Mouse (Mus musculus) ovary, adult 18-20 months (tissue): ENCODE measurements at regions not wholly inside any gene's neighbourhood (a gene's known extent, or its start where the extent isn't known, plus 50 kb on each side); places are given as distances from the start of the nearest gene placed in this dataset.

Experiments
- DNase-seq: peaks from one replicate; pipeline ENCODE4 v3.0.0; 2022; ENCODE audit warnings: low spot score, mixed read lengths

DNA sequence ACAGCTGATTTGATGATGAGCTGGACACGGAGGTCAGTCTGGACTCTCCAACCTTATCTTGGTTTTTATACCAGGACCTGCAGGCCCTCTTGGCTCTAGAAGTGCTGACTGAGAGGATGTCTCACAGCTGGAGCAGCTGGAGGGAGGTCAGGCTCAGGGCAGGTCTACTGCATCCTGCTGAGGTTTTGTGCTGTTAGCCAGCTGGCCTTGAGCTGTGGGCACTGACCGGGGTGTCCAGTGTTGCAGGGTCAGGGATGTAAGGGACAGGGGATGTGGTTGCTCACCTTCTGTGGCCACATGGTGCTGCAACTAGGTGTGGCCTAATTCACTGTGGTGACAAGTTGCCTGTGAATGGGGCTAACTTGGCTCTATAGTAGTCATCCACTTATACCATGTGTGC is 211.0 kb upstream of the Eef2kmt start:
- no peak for DNase-seq

GRCm38 (mm10) chr16:5455352-5455965 is 199.7 kb upstream of the Eef2kmt start:
- no peak for DNase-seq

- no peak for DNase-seq
These were observed 198.5 kb upstream of the Eef2kmt start for GRCm38 (mm10) chr16:5454243-5454642.

DNA sequence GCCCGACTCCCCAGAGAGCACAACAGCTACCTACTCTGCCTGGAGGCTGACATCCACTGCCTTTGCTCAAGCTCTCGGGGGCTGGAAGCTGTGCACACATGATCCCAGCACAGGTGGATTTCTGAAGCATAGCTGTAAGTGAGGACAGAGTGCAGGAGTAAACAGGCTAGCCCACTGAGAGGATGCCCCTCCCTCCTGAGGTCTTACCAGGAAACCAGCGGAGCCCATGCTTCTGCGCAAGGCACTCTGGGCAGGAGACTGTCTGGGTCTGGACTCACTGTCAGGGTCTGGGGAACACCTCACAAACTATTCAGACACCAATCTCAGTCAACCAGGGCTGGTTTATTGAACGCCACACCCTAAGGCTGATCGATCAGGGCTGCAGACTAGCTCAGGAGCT is 197.2 kb upstream of the Eef2kmt start:
- no peak for DNase-seq

- no peak for DNase-seq
These were observed 190.0 kb upstream of the Eef2kmt start for GRCm38 (mm10) chr16:5445776-5446175.

GRCm38 (mm10) chr16:5444785-5445184 is 189.0 kb upstream of the Eef2kmt start:
- no peak for DNase-seq

GRCm38 (mm10) chr16:5439717-5440116 is 183.9 kb upstream of the Eef2kmt start:
- DNase-seq = no peak

- no peak for DNase-seq
These were observed 182.6 kb upstream of the Eef2kmt start for GRCm38 (mm10) chr16:5438405-5438804.

DNA sequence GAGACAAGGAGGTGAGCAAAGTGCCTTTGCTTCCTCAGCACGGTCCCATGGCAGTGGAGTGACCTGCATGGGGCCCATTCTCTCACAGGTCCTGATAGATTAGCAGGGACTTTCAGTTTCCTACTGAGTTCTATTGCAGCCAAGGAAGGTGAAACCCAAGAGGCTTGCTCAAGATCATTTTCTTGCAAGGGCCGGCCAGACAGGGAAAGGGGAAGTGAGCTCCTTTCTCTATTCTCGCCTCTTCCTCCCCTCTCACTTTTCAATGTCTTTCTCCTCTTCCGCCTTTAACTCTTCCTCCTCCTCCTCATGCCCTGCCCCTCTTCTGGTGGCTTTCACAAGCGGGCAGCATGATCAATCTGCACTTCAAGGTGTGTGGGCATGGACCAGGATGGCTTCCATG is 175.9 kb upstream of the Eef2kmt start:
- no peak for DNase-seq

- DNase-seq = no peak
These were observed 175.3 kb upstream of the Eef2kmt start for GRCm38 (mm10) chr16:5431111-5431510.

- DNase-seq = no peak
These were observed 173.7 kb upstream of the Eef2kmt start for GRCm38 (mm10) chr16:5429466-5429865.

DNA sequence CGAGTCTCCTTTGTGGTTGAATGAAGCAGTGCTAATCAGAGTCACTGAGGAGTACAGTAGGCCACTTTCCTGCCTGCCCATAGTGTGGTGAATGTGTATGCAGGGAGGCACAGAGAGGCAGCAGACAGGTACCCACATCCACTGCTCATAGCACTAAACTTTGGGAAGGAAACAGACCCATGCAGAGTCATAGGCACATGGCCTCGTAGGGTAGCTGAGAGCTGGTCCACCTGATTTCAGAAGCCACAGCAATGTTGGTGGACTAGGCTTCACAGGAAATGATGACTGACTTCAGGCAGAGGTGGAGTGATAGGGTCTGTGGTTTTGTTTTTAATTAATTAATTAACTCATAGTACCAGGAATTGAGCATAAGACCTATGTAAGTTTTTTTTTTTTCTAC is 170.1 kb upstream of the Eef2kmt start:
- no peak for DNase-seq

- DNase-seq = no peak
These were observed 166.3 kb upstream of the Eef2kmt start for GRCm38 (mm10) chr16:5422041-5422440.

DNA sequence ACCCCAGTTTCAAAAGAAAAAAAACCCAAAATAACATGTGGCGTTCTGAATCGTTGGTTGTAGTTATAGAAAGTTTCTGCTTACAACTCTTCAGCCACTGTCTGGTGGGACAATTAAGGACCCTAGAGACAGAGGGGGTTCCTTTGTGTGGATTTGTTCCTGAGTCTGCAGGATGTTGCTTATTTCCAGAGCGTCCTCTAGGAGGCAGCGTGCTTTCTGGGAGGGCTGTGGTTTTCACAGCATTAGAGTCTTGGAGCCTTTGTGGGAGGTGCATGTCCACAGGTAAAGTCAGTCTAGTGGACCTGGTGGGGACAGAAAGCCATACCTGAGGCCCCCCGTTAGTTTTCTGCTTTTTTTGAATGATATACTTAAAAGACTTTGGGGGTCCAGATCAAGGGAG is 165.8 kb upstream of the Eef2kmt start:
- no peak for DNase-seq

DNA sequence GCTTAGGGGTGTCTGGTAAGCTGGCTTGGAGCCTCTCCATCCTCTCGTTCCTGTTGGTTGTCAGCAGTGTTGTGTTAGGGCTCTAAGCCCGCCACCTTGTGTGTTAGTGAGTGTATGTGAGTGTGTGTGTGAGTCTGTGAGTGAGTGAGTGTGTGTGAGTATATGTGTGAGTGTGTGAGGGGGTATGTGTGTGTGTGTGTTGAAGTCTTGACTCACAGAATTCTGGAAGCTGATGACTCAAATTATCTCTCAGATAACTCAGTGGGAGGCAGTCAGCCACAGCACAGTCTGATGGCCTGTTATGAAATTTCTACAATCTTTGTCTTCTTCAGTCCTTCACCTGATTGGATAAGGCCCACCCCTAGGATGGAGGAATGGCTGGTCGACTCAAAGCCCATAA is 163.7 kb upstream of the Eef2kmt start:
- DNase-seq = no peak

DNA sequence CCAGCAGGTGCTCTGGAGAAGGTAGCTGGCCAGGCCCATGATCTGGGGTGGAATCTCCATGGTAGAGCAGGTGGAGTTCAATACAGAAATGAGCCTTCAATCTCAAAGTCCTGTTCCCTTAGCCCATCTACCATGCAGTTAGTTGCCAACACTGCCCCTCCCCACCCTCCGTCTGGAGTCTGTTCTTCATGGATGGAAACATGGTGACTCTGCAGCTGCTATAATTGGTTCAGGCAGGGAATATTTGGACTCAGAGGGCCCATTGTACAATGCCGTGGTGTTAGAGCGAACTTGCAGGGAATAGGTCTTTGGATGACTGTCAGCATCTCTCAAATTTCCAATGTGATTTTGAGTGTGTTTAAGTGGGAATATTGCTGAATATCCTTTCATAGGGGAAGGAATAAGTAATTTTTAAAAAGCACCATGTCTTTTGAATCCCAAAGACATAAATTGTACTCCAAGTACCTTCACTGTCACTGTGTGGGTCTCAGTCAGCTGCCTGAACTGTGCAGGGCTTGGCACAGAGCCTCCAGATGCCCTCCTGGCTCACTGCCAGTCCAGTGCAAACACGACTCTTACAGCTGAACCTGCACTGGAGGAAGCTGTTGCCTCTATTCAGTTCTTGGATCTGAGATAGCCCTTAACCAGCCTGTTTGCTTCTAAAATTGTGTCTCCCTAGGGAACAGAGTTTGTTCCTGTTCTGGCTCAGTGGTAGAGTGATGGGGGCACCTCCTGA is 162.8 kb upstream of the Eef2kmt start:
- no peak for DNase-seq

DNA sequence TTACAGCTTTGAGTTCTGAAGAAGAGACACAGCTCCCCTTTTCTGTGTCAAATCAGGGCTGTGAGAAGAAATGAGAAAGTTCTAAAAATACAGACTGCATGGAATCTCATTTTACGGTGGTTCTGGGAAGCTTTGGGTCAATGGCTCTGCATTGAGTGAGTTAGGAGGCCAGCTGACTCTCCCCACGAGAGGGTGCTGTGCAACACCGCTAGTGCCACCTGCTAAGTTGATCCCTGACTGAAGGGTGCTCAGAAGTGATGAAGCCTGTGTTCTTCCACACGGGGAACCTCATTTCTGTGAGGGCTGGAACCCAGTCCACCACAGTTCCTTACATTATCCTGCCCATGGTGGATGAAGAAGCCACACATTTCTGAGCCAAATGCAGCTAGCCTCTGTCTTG is 159.5 kb upstream of the Eef2kmt start:
- no peak for DNase-seq

GRCm38 (mm10) chr16:5411819-5412385 is 156.1 kb upstream of the Eef2kmt start:
- no peak for DNase-seq

DNA sequence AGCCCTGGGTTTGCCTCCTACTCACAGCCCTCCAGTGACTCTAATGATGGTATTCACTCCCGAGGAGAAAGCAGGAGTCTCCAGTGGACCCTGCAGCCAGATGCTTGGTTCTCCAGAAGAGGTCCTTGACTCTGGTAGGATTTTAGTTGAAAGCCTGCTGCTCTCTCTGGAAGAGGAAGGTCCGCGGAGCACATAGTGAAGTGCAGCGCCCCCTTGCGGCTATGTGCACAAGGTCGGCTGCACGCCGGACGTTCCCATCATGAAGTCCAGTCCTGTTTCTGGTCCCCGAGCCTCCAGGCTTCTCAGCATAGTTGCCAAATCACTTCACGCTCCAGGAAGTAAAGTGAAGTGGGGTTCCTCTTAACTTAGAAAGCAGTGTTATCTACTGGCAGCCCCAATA is 150.9 kb upstream of the Eef2kmt start:
- DNase-seq = peak; percentile 21

DNA sequence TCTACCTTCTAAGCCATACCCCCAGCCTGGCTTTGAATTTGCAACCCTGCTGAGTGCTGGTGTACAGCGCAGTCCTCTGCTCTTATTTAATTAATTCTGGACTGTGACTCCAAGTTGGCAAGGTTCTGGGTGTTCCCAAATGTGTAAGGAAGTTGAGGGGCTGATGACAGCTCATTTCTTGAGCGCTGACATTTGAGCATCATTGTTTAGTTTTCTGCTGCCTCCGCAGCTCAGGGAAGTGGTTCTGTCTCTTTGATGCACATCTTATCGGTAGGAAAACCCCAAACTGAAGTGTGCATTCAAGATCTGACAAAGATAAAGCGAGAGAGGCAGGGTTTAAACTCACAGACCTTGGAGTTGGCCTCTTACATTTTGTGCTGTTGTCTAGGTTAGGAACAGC is 137.6 kb upstream of the Eef2kmt start:
- no peak for DNase-seq

- DNase-seq = no peak
These were observed 127.1 kb upstream of the Eef2kmt start for GRCm38 (mm10) chr16:5382930-5383329.

DNA sequence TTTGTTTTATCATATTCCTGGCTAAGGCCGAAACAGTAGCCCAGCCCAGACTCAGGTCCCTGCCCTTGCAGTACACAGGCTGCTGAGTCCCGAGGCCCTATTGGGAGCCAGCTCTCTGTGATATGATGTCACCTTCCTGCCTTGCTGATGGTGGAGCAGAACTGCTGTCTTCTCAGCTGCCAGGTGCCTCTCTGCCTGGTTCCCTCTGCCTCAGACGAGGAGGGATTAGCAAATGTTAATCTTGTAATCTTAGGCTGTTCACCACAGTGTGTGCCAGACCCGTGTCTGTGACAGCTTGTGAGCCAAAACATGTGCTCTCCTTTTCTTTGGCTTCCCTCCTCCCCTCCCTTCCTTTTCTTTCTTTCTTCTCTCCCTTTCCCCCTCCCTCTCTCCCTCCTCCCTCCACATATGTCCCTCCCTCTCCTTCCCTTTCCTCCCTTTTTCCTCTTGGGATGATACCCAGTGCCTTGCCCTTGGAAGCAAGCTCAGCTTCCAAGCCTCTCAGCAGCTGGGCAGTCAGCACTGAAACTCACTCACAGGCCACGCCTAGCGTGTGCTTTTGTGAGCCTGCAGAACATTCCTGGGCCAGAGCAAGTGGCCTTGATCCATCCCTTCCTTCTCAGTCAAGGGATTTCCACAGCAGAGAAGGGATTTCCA is 126.6 kb upstream of the Eef2kmt start:
- DNase-seq = no peak

- no peak for DNase-seq
These were observed 124.8 kb upstream of the Eef2kmt start for GRCm38 (mm10) chr16:5380626-5381025.
